Mouse (Mus musculus) stomach, postnatal 0 days (tissue): ENCODE data around the gene Ccdc32.

Experiments
- CTCF ChIP-seq: IDR thresholded peaks from 2 replicates; pipeline ENCODE4 v1.5.1; 2016; ENCODE audit warnings: antibody characterized with exemption, low read depth, mild to moderate bottlenecking, moderate library complexity
- EP300 ChIP-seq: optimal IDR thresholded peaks from 2 replicates; pipeline ENCODE3; 2016; ENCODE audit warnings: antibody characterized with exemption

DNA sequence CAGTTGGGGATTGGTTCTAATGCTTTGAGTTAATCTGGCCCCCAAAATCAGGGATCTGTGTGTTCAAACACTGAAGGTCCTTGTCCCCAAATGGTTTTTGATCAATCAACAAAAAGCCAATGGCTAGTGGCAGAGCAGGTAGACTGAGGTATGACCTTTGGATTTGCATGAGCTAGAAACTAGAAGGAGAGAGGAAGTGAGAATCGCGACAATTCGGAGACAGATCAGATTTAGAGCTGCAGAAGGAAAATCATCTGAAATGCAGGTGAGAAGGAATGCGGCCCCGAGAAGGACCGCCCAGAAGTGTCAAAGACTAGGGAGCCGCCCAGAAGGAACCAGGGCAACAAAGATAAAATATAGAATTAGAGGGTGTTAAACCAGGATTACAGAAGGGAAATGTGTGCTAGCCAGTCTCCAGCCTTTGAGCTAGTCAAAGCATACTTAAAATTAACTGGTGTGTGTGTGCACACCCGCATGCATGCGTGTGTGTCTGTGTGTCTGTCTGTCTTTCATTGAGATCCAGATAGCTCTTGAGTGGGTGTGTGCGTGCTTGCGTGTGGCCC is 59.5 kb downstream of the Ccdc32 start:
- TF ChIP-seq CTCF (no peak), EP300 (no peak)
